Mouse (Mus musculus) intestine, postnatal 0 days (tissue): ENCODE data around the gene Clec3a. TPM values are rescaled to one million over a fixed set of nuclear protein-coding genes. Genes with fewer than 3 reads are reported as not detected.

Experiments used
- ATAC-seq: fragments of 200-750 bp; cut with Nextera tagmentation; 2 replicates; pipeline ENCODE4 v1.8.0; 2017; ENCODE audit warnings: mild to moderate bottlenecking, moderate TSS enrichment, moderate library complexity
- H3K27ac ChIP-seq: fragments of 300-500 bp; sonication (generic); 2 replicates; pipeline ENCODE4 v1.5.1; 2014; ENCODE audit warnings: mild to moderate bottlenecking, low read depth, low read length, moderate library complexity
- H3K27me3 ChIP-seq: fragments of 300-500 bp; sonication (generic); replicated peaks from 2 replicates; pipeline ENCODE4 v1.6.1; 2014; ENCODE audit warnings: low read length, mixed read lengths; ENCODE audit not compliant: control insufficient read depth, insufficient read depth
- H3K36me3 ChIP-seq: fragments of 300-500 bp; sonication (generic); 2 replicates; pipeline ENCODE4 v1.6.1; 2014; ENCODE audit warnings: mild to moderate bottlenecking, moderate library complexity; ENCODE audit not compliant: control insufficient read depth, insufficient read depth
- H3K4me1 ChIP-seq: fragments of 300-500 bp; sonication (generic); replicated peaks from 2 replicates; pipeline ENCODE4 v1.6.1; 2014; ENCODE audit warnings: antibody characterized with exemption, low read length, mixed read lengths; ENCODE audit not compliant: control insufficient read depth, insufficient read depth
- H3K4me2 ChIP-seq: fragments of 300-500 bp; sonication (generic); replicated peaks from 2 replicates; pipeline ENCODE4 v1.6.1; 2014; ENCODE audit warnings: low read depth, mild to moderate bottlenecking, moderate library complexity
- H3K4me3 ChIP-seq: fragments of 300-500 bp; sonication (generic); 2 replicates; pipeline ENCODE4 v1.5.1; 2014; ENCODE audit warnings: low read depth, low read length
- H3K9ac ChIP-seq: fragments of 300-500 bp; sonication (generic); 2 replicates; pipeline ENCODE4 v1.6.1; 2014; ENCODE audit warnings: mild to moderate bottlenecking, low read depth, low read length
- H3K9me3 ChIP-seq: fragments of 300-500 bp; sonication (generic); 2 replicates; pipeline ENCODE4 v1.6.1; 2016; ENCODE audit warnings: mixed run types; ENCODE audit not compliant: control insufficient read depth
- CTCF ChIP-seq: sonication (generic); IDR thresholded peaks from 2 replicates; pipeline ENCODE4 v1.5.1; 2016; ENCODE audit warnings: low read depth, mild to moderate bottlenecking, control low read depth, antibody characterized with exemption, moderate library complexity
- WGBS: fragments of 180-500 bp; shearing (Covaris S2); extraction: QIAGEN DNeasy Blood & Tissue Kit; methylation state at CpG from one replicate; pipeline ENCODE4 v1.1.7; 2014; 5-methylcytosine and 5-hydroxymethylcytosine counted together
- polyA plus RNA-seq: library from polyadenylated mRNA; unstranded; fragments of >200 nt; fragmentation: Nextera tagmentation; extraction: Ambion mirVana; gene quantifications from 2 replicates; pipeline ENCODE4 v1.2.1, GENCODE M21; 2015

Clec3a gene
- polyA plus RNA-seq, 1 experiment from 2014 or later, result not detected

GRCm38 (mm10) chr8:114452781-114453221 is 34.9 kb downstream of the Clec3a start:
- peak; percentile 93 for TF ChIP-seq CTCF
- Histone ChIP-seq H3K27me3 (no peaks in the 10 kb centered on the region), H3K4me3 (no peak overlapping the region), H3K36me3 (peaks cover 20% of the 10 kb centered on the region; the same call in 1 of the 2 replicates), H3K9me3 (no peaks in the 10 kb centered on the region), H3K4me1 (no peaks in the 10 kb centered on the region), H3K4me2 (no peak overlapping the region), H3K9ac (no peak overlapping the region), H3K27ac (no peak overlapping the region)
- ATAC-seq, result 0 out of 2 replicates have a peak, but pooled peaks have one; percentile 16
- 17% methylated on average over 9 of the region's 9 CpGs for WGBS

- H3K9ac ChIP-seq, result no peak overlapping the region
- no peak overlapping the region for H3K4me2 ChIP-seq
- H3K9me3 ChIP-seq, result no peaks in the 10 kb centered on the region
- H3K36me3 ChIP-seq, result peaks cover 7% of the 10 kb centered on the region; the same call in 1 of the 2 replicates
- ATAC-seq, result no peak
- WGBS, result 95% methylated on average over 8 of the region's 8 CpGs
- TF ChIP-seq CTCF, result no peak
- H3K27ac ChIP-seq, result no peak overlapping the region
- no peaks in the 10 kb centered on the region for H3K4me1 ChIP-seq
- H3K4me3 ChIP-seq, result no peak overlapping the region
- H3K27me3 ChIP-seq, result no peaks in the 10 kb centered on the region
Observed at GRCm38 (mm10) chr8:114455302-114455701, 37.4 kb downstream of the Clec3a start.

- Histone ChIP-seq H3K4me2 (peak overlapping the region; percentile 27), H3K27me3 (no peaks in the 10 kb centered on the region), H3K27ac (no peak overlapping the region), H3K36me3 (peaks cover under 1% of the 10 kb centered on the region; the same call in 1 of the 2 replicates), H3K9ac (no peak overlapping the region), H3K9me3 (no peaks in the 10 kb centered on the region), H3K4me1 (no peaks in the 10 kb centered on the region), H3K4me3 (no peak overlapping the region)
- TF ChIP-seq CTCF, result no peak
- 63% methylated on average over 15 of the region's 15 CpGs for WGBS
- ATAC-seq, result no peak
Observed at GRCm38 (mm10) chr8:114455953-114456352, 38.1 kb downstream of the Clec3a start.

GRCm38 (mm10) chr8:114458113-114458784 is 40.4 kb downstream of the Clec3a start:
- TF ChIP-seq CTCF, result no peak
- 59% methylated on average over 25 of the region's 25 CpGs for WGBS
- Histone ChIP-seq H3K4me1 (no peaks in the 10 kb centered on the region), H3K27me3 (no peaks in the 10 kb centered on the region), H3K4me2 (no peak overlapping the region; the same call in 1 of the 2 replicates), H3K27ac (no peak overlapping the region), H3K9ac (no peak overlapping the region), H3K36me3 (no peaks in the 10 kb centered on the region), H3K9me3 (no peaks in the 10 kb centered on the region), H3K4me3 (no peak overlapping the region)
- ATAC-seq, result no peak

- TF ChIP-seq CTCF, result peak; percentile 56
- no peak overlapping the region for H3K27ac ChIP-seq
- ATAC-seq, result no peak
- no peaks in the 10 kb centered on the region for H3K4me1 ChIP-seq
- H3K9me3 ChIP-seq, result no peaks in the 10 kb centered on the region
- no peak overlapping the region for H3K4me3 ChIP-seq
- H3K4me2 ChIP-seq, result no peak overlapping the region
- no peaks in the 10 kb centered on the region for H3K36me3 ChIP-seq
- no peak overlapping the region for H3K9ac ChIP-seq
- 76% methylated on average over 5 of the region's 5 CpGs for WGBS
- H3K27me3 ChIP-seq, result no peaks in the 10 kb centered on the region
Observed at GRCm38 (mm10) chr8:114460600-114460999, 42.7 kb downstream of the Clec3a start.

- 89% methylated on average over 11 of the region's 11 CpGs for WGBS
Observed at GRCm38 (mm10) chr8:114462591-114462990, 44.7 kb downstream of the Clec3a start.

More at GRCm38 (mm10) chr8:114462591-114462990, 44.7 kb downstream of the Clec3a start:
- H3K4me2 ChIP-seq, result no peak overlapping the region
- no peaks in the 10 kb centered on the region for H3K9me3 ChIP-seq
- no peak overlapping the region for H3K9ac ChIP-seq
- no peak overlapping the region for H3K27ac ChIP-seq
- no peak for TF ChIP-seq CTCF
- no peaks in the 10 kb centered on the region for H3K27me3 ChIP-seq
- ATAC-seq, result no peak
- H3K36me3 ChIP-seq, result no peaks in the 10 kb centered on the region
- H3K4me1 ChIP-seq, result no peaks in the 10 kb centered on the region
- no peak overlapping the region for H3K4me3 ChIP-seq
